Mouse (Mus musculus) heart, postnatal 0 days (tissue): ENCODE data around the gene Psmd11.

ENCODE experiments used
- CTCF ChIP-seq: IDR thresholded peaks from 2 replicates; pipeline ENCODE4 v1.5.1; 2016; ENCODE audit warnings: antibody characterized with exemption, control low read depth, low read depth
- EP300 ChIP-seq: IDR thresholded peaks from 2 replicates; pipeline ENCODE4 v1.6.1; 2016; ENCODE audit warnings: antibody characterized with exemption, low read depth

- no peak for TF ChIP-seq CTCF
- no peak for TF ChIP-seq EP300
Measured at GRCm38 (mm10) chr11:80499550-80499952, 71.1 kb downstream of the Psmd11 start.
